Mouse (Mus musculus) frontal cortex, postnatal 14 days (tissue): ENCODE measurements around the gene Pcyox1.
"Not testable (repeated sequence)": the region's sequence is repeated elsewhere in the genome, so short reads cannot be mapped to it uniquely, and the experiment has no call there.

Source experiments
- DNase-seq, 2 experiments: peaks; one replicate each; pipeline ENCODE4 v3.0.0; 2022; ENCODE audit warnings: low spot score in 2 of 2

Pcyox1 gene

DNA sequence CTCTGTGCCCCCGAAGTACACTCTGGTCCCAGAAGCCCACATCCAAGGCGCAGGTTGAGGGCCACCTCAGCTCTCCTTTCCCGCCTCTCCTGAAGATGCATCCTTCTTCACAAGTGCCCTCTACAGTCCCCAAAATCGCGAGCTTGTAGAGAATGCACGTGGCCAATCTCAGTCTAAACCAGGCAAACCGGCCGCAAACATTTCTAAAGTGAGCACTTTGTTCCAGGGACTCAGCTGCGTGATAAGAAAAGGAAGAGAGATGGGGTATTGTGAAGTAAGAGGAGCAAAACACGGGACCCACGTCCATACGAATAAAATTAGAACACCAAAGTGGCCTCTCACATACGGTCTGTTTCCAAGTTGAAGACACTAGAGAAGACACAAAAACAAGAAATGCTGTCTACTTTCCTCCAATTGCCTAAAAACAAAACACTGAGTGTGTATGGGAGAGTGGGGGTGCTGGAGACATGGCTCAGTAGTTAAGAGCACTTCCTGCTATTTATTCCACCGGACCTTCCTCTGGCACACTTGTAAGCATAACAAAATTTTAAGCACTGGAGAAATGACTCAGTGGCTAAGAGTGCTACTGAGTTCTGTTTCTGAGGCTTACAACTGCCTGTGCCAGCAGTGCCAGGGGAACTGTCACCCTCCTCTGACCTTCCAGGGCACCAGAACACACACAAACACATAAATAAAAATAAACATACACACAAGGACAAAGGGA is 465 bp upstream of the Pcyox1 start:
- DNase-seq, result no peak

- DNase-seq, result no peak
Observed at GRCm38 (mm10) chr6:86395969-86396368, 985 bp downstream of the Pcyox1 start.

DNA sequence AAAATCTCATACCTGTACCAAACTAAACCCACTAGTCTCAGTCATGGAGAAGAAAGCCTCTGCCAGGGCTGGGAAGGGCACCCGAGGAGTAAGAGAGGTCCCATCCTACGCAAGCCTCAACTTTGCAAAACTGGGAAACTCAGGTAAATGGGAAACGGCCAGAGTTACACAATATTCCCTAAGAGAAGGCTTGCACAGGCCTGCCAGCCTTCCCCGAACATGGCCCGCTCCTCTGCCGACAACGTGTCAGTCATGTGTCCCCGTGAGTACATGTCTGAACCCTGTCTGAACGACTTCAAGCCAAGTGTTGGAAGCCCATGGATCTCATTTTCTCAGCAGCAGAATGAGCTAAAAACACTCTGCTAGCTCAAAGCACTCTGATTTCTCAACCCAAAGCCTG is 1.9 kb downstream of the Pcyox1 start:
- DNase-seq, result no peak

DNA sequence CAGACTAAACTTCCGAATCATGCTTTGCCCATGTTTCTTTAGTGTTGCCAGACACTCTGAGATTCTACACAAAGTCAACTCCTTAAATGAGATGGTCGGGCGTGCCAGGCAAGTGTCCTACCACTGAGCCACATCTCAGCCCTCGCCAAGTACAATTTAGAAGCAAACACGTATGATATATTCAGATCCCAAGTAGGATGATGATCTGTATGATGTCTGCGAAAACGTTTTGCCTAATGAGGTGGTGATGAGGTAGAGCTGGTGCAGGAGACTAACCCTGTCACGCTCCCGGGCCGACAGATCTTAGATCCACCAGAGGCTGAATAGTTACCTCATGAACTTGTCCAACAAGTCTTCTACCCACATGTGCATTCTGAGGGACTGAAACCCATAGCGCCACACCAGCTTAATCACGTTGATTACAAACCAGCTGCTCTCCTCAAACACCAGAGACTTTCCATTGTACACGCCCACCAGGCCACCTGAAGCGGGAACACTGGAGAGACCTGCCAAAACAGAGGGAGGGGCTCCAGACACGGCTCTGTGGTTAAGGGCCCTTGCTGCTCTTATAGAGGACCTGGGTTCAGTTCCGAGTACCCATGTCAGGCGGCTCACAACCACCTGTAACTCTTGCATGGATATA is 2.8 kb downstream of the Pcyox1 start:
- DNase-seq, result no peak

- DNase-seq, result no peak
Observed at GRCm38 (mm10) chr6:86393187-86393586, 3.8 kb downstream of the Pcyox1 start.

GRCm38 (mm10) chr6:86391326-86391725 is 5.6 kb downstream of the Pcyox1 start:
- no peak for DNase-seq

GRCm38 (mm10) chr6:86388461-86388860 is 8.5 kb downstream of the Pcyox1 start:
- no peak for DNase-seq

GRCm38 (mm10) chr6:86387313-86387712 is 9.6 kb downstream of the Pcyox1 start:
- DNase-seq, result no peak

- no peak for DNase-seq
Observed at GRCm38 (mm10) chr6:86385362-86386104, 11.4 kb downstream of the Pcyox1 start.

DNA sequence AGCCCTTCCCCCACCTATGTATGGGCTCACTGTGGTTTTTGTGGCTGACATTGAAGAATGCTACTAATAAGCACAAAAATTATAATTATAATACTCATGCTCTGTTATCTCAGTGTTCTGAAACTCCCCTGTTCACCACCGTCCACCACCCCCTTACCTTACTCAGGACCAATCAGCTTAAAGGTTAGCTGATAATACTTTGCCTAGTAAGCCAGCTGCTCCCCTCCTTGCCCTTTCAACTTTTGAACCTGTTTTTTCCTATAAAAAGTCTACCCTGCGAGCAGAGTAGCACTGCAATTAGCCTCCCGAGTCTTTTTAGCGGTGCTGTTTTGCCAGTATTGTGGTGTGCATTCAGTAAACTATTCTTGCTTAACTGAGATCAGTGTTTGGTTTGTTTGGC is 12.3 kb downstream of the Pcyox1 start:
- no peak for DNase-seq

DNA sequence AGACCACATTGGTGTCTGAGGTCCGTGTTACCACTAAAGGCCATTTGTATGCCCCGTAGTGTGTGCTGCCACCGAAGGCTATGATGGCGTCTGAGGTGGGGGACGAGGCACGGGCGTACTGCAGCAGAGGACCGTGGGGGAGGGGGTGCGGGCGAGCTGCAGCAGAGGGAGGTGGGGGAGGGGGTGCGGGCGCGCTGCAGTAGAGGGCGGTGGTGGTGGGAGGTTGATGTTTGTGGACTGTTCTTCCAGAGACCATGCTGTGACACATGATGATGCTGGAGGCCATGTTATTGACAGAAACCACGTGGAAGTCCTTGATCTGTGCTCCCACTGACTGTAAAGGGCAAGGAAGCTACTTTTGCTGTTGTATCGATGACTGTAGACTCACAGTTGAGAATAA is 13.6 kb downstream of the Pcyox1 start:
- no peak for DNase-seq

- DNase-seq, result no peak
Observed at GRCm38 (mm10) chr6:86382551-86382950, 14.4 kb downstream of the Pcyox1 start.

- DNase-seq, result not testable (repeated sequence)
Observed at GRCm38 (mm10) chr6:86380112-86380511, 16.8 kb downstream of the Pcyox1 start.

DNA sequence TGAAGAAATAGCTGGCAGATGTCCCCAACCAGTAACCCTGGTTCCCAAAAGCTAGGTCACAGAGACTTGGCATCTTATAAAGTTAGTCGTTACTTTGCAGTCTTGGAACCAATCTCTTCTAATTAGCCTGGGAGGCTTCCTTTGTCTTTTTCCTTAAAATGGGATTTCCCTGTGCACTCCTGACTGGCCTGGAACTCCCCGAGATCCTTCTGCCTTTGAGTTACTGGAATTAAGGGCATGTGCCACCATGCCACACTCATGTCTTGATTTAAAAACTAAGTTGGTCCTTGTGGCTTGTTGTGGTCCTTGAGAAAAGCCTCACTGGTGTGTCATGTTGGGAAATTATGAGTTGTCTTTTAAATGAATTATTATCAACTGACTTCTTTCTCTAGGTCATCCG is 18.6 kb downstream of the Pcyox1 start:
- no peak for DNase-seq

DNA sequence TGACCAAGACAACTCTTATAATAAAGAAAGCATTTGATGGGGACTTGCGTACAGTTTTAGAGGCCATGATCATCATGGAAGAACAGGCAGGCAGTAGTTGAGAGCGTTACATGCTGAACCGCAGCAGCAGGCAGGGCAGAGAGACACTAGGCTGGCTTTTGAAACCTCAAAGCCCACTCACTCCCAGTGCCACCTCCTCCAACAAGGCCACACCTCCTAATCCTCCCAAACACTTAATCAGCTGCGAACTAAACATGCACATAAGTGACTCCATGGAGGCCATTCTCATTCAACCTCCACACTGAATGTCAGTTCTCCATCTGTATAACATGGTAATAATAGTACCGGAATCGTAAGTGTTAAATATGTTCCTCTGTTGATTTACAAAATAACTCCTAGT is 23.4 kb downstream of the Pcyox1 start:
- DNase-seq, result no peak

DNA sequence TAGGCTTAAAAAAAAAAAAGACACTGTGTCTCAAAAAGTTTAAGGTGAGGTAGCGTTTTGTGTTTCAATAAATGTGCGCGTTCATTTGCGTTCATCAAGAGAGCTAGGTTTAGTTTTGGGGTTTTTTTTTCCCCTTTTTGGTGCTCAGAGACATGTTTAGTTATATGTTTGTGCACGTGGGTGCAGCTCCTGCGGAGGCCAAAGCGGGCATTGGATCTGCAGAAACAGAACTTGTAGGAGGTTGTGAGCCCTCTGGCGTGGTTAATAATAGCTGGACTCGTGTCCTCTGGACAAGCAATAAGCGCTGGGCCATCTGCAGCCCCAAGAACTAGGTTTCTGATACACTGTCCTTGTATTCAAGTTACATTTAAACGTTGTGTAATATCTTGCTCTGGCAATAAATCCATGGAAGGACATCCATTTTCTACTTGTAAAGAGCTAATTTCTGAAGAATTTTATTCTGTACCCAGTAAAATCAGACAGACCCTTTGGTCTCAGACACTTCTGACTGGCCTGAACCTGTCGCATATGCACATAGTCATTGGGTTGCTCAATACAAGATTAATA is 24.9 kb downstream of the Pcyox1 start:
- no peak for DNase-seq

DNA sequence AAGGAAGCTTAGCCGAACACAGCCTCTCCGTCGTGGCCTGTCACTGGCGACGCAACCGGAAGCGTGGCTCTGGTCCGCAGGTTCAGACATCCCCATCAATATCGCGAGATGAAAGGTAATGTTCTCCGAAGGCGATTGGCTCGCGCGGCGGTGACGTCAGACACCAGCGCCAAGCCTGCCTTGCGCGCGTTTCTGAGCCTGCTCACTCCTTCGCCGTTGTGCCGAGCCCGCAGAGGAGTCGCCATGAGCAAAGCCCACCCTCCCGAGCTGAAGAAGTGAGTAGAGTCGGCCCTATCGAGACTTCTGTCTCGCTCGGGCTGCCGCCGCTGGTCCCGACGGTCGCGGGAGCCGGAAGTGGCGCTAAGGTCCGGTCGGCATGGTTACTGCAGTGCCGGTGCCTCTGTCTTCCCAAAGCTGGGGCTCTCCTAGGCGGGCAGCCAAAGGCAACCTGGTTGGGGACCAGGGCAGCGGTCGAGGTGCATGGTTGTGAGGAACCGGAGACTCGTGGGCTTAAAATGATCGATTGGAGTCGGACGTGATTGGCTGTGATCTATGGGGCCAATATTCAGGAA is 25.5 kb downstream of the Pcyox1 start:
- DNase-seq, result peak; percentile 96 to 97

DNA sequence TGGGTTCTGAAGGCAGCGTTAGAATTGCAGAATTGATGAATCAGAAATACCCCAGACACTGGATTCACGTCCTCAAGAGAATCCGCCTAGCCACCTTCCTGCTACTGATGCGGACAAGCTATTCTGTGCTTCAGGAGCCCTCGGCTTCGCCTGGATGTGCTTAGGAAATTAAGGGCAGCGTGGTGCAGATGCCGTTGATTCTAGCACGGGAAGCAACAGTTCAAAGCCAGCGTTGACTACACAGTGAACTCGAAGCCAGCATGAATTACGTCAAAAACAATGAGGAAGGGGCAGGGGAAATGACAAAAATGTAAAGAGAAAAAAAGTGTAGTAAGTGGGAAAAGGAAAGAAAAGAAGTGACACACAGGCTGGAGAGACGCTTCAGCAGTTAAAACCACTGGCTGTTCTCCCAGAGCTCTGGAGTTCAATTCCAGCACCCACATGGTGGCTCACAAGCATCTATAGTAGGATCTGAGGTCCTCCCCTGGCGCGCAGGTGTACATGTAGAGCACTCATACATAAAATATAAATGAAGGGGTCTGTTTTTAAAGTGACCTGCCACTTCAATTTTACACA is 26.1 kb downstream of the Pcyox1 start, which contains the start of gene Snrpg:
TSS of gene Snrpg (plus strand) at position 541 of the 576 bp plus-strand sequence.
- no peak for DNase-seq

DNA sequence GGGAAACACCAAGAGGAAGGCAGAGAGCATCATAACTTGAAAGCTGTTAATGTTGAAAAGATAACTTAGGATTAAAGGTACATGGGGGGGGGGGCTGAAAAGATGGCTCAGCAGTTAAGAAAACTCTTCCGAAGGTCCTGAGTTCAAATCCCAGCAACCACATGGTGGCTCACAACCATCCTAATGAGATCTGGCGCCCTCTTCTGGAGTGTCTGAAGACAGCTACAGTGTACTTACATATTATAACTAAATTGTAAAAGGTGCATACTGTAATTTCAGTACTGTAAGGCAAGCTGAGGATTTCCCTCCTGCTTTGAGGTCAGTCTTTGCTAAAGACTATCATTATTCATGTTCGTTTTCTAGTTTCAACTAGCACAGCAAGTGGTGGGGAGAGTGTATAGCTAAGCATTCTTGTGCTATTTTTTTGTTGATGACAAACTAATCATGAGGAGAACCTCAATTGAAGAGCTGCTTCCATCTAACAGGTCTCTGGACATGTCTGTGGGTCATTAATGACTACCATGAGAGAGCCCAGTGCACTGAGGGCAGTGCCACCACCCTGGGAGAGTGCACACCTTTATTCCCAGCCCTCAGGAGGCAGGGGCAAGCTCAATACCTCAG is 26.8 kb downstream of the Pcyox1 start:
- DNase-seq, result no peak

DNA sequence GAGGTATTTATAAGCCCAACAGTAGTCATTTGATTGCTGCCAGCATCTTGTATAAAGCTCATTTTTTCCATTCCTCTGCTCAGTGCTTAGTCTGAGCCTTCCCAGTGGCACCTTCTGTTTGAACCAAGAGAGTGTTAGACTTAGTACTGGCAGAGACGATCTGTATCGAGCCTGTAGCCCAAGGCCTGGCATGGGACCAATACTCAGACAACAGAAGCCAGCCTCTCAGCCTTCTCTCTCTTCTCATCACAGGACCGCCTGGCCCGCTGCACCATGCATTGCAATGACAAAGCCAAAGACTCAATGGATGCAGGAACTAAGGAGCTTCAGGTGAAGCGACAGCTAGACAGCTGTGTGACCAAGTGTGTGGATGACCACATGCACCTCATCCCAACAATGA is 28.5 kb downstream of the Pcyox1 start:
- DNase-seq, result no peak

GRCm38 (mm10) chr6:86366853-86367249 is 30.1 kb downstream of the Pcyox1 start:
- DNase-seq, result no peak
